Mouse (Mus musculus) kidney, embryonic 16.5 days (tissue): ENCODE measurements around the gene Sept7. TPM values are rescaled to one million over a fixed set of nuclear protein-coding genes. Genes with fewer than 3 reads are reported as not detected.
"Not testable (repeated sequence)": the region's sequence is repeated elsewhere in the genome, so short reads cannot be mapped to it uniquely, and the experiment has no call there.

ENCODE experiments used
- ATAC-seq: fragments of 200-750 bp; cut with Nextera tagmentation; 2 replicates; pipeline ENCODE4 v1.8.0; 2017; ENCODE audit warnings: moderate TSS enrichment; ENCODE audit not compliant: low FRiP score, low TSS enrichment
- H3K27ac ChIP-seq: fragments of 300-500 bp; sonication (generic); 2 replicates; pipeline ENCODE4 v1.5.1; 2014; ENCODE audit warnings: low read length
- H3K27me3 ChIP-seq: fragments of 300-500 bp; sonication (generic); 2 replicates; pipeline ENCODE4 v1.6.1; 2014; ENCODE audit warnings: low read length, control low read depth, mixed read lengths; ENCODE audit not compliant: insufficient read depth
- H3K36me3 ChIP-seq: fragments of 300-500 bp; sonication (generic); 2 replicates; pipeline ENCODE4 v1.6.1; 2014; ENCODE audit warnings: low read length, control low read depth, mixed read lengths; ENCODE audit not compliant: insufficient read depth
- H3K4me1 ChIP-seq: fragments of 300-500 bp; sonication (generic); 2 replicates; pipeline ENCODE4 v1.6.1; 2014; ENCODE audit warnings: low read length, control low read depth, mixed read lengths; ENCODE audit not compliant: insufficient read depth
- H3K4me2 ChIP-seq: fragments of 300-500 bp; sonication (generic); replicated peaks from 2 replicates; pipeline ENCODE4 v1.6.1; 2014; ENCODE audit warnings: low read depth, low read length
- H3K4me3 ChIP-seq: fragments of 300-500 bp; sonication (generic); 2 replicates; pipeline ENCODE4 v1.5.1; 2014; ENCODE audit warnings: mild to moderate bottlenecking, low read length
- H3K9ac ChIP-seq: fragments of 300-500 bp; sonication (generic); replicated peaks from 2 replicates; pipeline ENCODE4 v1.6.1; 2014; ENCODE audit warnings: low read length
- H3K9me3 ChIP-seq: fragments of 300-500 bp; sonication (generic); 2 replicates; pipeline ENCODE4 v1.6.1; 2016; ENCODE audit warnings: low read length, control low read depth
- WGBS: fragments of 180-500 bp; shearing (Covaris S2); extraction: QIAGEN DNeasy Blood & Tissue Kit; methylation state at CpG from one replicate; pipeline ENCODE4 v1.1.7; 2014; 5-methylcytosine and 5-hydroxymethylcytosine counted together
- polyA plus RNA-seq: library from polyadenylated mRNA; unstranded; fragments of >200 nt; fragmentation: Nextera tagmentation; extraction: Ambion mirVana; gene quantifications from 2 replicates; pipeline ENCODE4 v1.2.1, GENCODE M21; 2015

Sept7 gene
- polyA plus RNA-seq, 1 experiment from 2014 or later: 316 TPM

DNA sequence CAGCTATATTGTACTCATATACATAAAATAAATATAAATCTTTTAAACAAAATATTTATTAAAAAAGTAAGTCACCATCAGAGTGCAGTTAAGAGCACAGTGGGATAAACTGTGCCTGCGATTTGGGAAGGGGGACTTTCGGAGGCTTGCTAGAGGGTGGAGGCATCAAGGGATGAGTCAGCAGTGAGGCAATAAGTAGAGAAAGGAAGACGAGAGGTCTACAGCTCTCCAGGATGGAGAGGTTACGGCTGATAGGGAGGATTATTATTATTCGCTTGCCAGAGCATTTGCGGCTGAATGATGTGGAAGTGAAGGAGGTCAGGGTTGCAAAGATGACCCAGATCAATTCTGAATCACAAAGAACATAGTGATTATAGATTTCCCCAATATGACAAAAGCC lies 22.5 kb upstream of the Sept7 start:
- ATAC-seq: no peak
- Histone ChIP-seq H3K36me3 (no peaks in the 10 kb centered on the region), H3K9ac (no peak overlapping the region), H3K27me3 (no peaks in the 10 kb centered on the region), H3K4me3 (no peak overlapping the region), H3K4me1 (no peaks in the 10 kb centered on the region), H3K27ac (no peak overlapping the region), H3K9me3 (no peaks in the 10 kb centered on the region), H3K4me2 (no peak overlapping the region)
- 89% methylated on average over 6 of the region's 6 CpGs for WGBS

DNA sequence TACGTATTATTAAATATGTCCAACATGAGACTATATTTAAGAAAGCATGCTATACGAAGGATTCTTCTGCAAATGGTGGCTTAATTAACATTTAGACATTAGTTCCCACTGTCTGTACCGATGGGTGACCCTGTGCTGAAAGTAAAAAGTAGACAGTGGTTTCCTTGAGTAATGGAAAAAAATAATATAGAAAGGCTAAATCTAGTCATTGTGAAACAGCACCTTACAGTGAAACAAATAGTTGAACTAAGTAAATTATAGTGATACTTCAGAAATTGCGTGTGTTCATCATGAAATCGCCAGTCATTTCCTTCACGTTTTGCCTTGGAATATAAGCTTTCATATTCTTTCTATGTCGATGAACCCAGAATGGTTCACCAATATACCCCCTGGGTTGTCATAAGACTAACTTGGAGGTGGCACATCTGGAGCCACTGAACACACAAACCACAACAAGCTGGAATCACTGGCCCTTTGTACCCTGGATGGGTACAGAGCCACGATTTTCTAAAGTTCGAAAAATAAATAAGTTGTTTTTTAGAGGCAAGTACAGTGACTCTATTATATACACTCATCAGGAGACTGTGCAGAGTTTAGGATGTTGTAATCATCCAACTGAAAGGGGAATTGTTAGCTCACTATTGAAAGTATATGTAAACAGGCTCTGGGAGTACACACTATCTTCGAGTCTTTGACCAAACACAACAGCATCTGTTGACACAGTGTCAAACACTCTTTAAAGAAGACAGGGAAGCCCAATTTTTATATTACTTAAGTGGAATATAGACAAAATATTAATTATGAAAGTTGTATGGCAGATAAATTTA lies 21.8 kb upstream of the Sept7 start:
- WGBS: 88% methylated on average over 10 of the region's 10 CpGs
- Histone ChIP-seq H3K4me3 (no peak overlapping the region), H3K4me1 (no peaks in the 10 kb centered on the region), H3K27ac (no peak overlapping the region), H3K36me3 (no peaks in the 10 kb centered on the region), H3K27me3 (no peaks in the 10 kb centered on the region), H3K9ac (no peak overlapping the region), H3K9me3 (no peaks in the 10 kb centered on the region), H3K4me2 (no peak overlapping the region)
- no peak for ATAC-seq

DNA sequence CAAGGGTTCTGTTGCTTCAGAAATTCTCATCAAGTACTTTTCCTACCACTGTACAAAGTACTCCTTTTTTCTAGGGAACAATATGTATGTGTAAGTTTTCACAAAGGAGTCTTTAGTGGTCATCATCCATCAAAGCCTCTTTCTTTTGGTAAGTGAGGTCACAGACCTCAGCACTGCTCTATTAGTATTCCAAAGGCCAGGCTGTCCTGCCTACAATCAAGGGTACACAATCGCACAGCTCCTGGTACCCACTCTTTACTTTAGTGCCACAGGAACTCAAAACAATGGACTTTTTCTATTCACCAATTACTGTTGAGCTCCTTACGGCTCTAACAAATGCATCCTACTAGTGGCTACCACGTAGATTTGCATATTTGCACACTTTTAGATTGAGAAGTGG lies 11.2 kb upstream of the Sept7 start:
- ATAC-seq: no peak
- Histone ChIP-seq H3K4me3 (no peak overlapping the region), H3K4me2 (no peak overlapping the region), H3K27ac (no peak overlapping the region), H3K9ac (no peak overlapping the region), H3K4me1 (no peaks in the 10 kb centered on the region), H3K27me3 (no peaks in the 10 kb centered on the region), H3K9me3 (no peaks in the 10 kb centered on the region), H3K36me3 (no peaks in the 10 kb centered on the region)
- 81% methylated on average over 3 of the region's 3 CpGs for WGBS

DNA sequence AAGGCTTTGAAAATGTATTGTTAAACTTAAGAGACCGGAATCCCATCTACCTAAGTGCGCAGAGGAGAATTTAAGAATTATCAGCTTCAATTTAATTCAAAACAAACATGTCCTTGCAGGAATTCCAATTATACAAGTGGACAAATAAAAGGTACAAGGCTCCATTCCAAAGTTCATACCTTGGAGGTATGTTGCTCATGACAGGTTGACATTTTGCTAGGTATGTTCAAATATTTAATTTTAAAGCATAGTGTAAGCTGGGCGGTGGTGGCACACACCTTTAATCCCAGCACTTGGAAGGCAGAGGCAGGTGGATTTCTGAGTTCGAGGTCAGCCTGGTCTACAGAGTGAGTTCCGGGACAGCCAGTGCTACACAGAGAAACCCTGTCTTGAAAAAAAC lies 10.5 kb upstream of the Sept7 start:
- H3K36me3 ChIP-seq, H3K4me2 ChIP-seq, H3K27ac ChIP-seq, ATAC-seq, H3K4me1 ChIP-seq, H3K9me3 ChIP-seq, H3K9ac ChIP-seq, H3K27me3 ChIP-seq, H3K4me3 ChIP-seq: not testable (repeated sequence)
- 96% methylated on average over 5 of the region's 5 CpGs for WGBS

DNA sequence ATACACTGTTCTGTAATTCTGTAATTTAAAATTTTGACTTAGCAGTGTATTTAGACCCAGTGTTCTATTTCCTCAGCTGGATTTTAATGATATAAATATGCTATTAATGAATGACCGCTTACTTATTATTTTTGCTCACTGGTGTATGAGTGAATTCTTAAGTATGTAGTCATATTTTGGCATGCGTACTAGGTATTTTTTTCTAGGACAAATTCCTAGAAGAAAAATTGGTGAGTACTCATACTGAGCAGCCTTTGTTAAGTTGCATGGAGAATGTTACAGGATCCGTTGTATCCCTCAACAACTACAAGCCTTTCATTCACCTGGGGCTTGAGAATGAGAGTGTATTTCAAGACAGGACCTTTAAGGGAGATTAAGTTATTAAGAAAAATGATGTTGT lies 10.0 kb upstream of the Sept7 start:
- Histone ChIP-seq H3K27ac (no peak overlapping the region), H3K36me3 (no peaks in the 10 kb centered on the region), H3K4me3 (no peak overlapping the region), H3K4me1 (0 out of 2 replicates have a peak, but pooled peaks cover 3% of the 10 kb centered on the region), H3K27me3 (no peaks in the 10 kb centered on the region), H3K4me2 (no peak overlapping the region), H3K9me3 (no peaks in the 10 kb centered on the region), H3K9ac (no peak overlapping the region)
- WGBS: 81% methylated on average over 3 of the region's 3 CpGs
- ATAC-seq: no peak

DNA sequence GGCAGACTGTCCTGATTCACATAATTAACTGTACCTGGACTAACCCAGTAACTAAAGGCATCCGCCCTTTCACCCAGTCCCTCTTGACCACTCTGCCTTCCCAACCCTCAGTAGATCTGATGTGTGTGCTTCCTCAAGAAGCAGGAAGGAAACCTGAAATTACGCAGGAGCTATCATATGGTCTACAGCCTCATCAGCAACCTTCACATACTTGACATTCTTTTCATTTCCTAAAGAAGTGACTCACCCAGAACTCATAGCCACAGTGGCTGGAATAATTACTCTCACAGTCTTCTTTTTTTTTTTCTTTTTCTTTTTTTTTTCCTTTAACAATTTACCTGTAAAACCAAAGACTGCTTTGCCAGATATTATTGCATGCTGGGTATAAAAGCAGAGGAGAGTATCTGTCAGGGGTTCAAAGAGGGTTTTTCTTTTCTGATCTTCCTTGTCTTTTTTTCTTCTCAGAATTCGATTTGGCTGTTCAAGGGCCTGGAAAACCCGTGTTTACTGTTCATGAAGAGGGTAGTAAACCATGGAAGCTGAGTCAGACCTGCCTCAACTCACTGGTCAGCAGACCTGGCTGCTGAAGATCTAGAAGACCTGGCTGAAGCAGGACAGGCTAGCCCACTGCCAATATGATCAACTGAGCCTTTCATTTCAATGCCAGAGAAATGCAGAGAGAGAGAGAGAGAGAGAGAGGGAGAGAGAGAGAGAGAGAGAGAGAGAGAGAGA lies 8.1 kb upstream of the Sept7 start:
- Histone ChIP-seq H3K9me3 (no peaks in the 10 kb centered on the region), H3K4me2 (no peak overlapping the region), H3K4me1 (0 out of 2 replicates have a peak, but pooled peaks cover 3% of the 10 kb centered on the region), H3K27ac (no peak overlapping the region), H3K4me3 (no peak overlapping the region), H3K27me3 (no peaks in the 10 kb centered on the region), H3K9ac (no peak overlapping the region), H3K36me3 (no peaks in the 10 kb centered on the region)
- WGBS: 63% methylated on average over 4 of the region's 4 CpGs
- no peak for ATAC-seq

DNA sequence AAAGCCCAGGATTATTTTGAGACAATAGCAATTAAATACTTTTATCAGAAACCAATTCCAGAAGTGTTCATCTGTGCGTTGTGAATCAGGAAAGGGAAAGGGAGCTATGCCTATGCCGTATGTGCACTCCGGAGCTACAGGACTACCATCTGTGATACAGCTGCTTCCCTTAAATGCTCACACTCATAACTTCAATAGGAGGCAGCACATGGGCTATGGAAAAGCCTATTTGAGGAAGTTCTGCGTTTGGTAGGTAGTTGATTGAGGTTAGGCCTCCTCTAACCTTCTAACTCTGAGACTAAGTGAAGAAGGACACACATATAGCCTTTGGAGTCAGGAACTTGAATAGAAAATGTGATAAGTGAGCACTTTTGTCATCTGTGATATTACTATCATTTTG lies 7.1 kb upstream of the Sept7 start:
- no peaks in the 10 kb centered on the region for H3K27me3 ChIP-seq
- WGBS: 84% methylated on average over 4 of the region's 4 CpGs
- H3K9me3 ChIP-seq: no peaks in the 10 kb centered on the region
- H3K4me1 ChIP-seq: 0 out of 2 replicates have a peak, but pooled peaks cover 6% of the 10 kb centered on the region
- H3K27ac ChIP-seq: no peak overlapping the region
- ATAC-seq: no peak
- no peak overlapping the region for H3K9ac ChIP-seq
- no peak overlapping the region for H3K4me3 ChIP-seq
- H3K4me2 ChIP-seq: no peak overlapping the region
- no peaks in the 10 kb centered on the region for H3K36me3 ChIP-seq

DNA sequence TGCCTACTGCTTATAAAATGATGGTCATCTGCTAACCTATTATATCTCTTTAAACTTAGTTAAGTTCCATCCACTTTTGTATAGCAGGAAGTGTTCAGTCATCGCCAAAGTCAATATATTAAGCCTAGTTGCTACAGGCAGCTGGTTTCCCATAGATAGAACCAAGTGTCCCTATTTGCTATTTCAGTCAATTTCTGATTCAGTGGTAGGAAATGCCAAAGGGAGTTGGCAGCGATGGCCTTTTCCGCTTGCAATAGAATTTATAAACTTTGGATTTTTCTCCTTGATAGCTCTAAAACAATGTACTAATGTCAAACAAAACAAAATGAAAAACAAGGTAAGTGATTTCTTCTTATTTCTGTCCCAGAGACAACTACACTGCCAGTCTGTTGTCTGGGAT lies 5.7 kb upstream of the Sept7 start:
- H3K9me3 ChIP-seq: no peaks in the 10 kb centered on the region
- no peak overlapping the region for H3K4me3 ChIP-seq
- ATAC-seq: no peak
- WGBS: 82% methylated on average over 3 of the region's 3 CpGs
- no peak overlapping the region for H3K27ac ChIP-seq
- H3K9ac ChIP-seq: no peak overlapping the region
- H3K36me3 ChIP-seq: no peaks in the 10 kb centered on the region
- no peak overlapping the region for H3K4me2 ChIP-seq
- H3K27me3 ChIP-seq: no peaks in the 10 kb centered on the region
- peaks cover 8% of the 10 kb centered on the region; the same call in 1 of the 2 replicates for H3K4me1 ChIP-seq

DNA sequence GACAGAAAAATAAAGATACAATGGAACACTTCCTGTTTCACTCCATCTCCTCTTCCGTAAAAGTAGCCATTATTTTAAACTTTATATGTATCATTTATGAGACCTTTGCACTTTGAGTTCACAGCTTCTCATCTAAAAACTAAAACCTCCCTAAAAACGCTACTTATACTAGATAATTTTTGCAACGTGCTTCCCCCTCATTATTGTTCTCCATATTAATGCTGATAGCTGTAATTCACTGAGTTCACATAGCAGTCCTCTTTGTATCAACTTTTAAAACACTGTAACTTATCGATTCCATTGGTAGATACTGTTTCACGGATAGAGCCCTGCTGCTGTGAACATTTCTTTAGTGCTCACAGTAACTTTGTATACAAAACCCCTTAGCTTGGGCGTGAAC lies 1.1 kb upstream of the Sept7 start:
- H3K27me3 ChIP-seq: no peaks in the 10 kb centered on the region
- no peaks in the 10 kb centered on the region for H3K9me3 ChIP-seq
- H3K27ac ChIP-seq: peak overlapping the region; percentile 98
- H3K4me1 ChIP-seq: peaks cover 20% of the 10 kb centered on the region
- H3K4me3 ChIP-seq: peak overlapping the region; percentile 100
- H3K36me3 ChIP-seq: no peaks in the 10 kb centered on the region
- peak overlapping the region; percentile 100 for H3K9ac ChIP-seq
- no peak for ATAC-seq
- WGBS: 4% methylated on average over 6 of the region's 6 CpGs
- peak overlapping the region; percentile 80 for H3K4me2 ChIP-seq
